10 mouse cellular contexts compared by ENCODE assay signal in genomic region chr8:107980618-107981017, GRCm38 (mm10). TPM values are rescaled to one million over a fixed set of nuclear protein-coding genes. Genes with fewer than 3 reads are reported as not detected.
DNase-seq lines count a peak whose midpoint lies in the region; ATAC-seq and TF ChIP-seq lines count a peak whose summit lies in the region.
"Had no signal": no experiment of that assay in that cellular context is flagged by ENCODE, and none has a peak within 500 bp of the region (broad histone marks: within the 10 kb centered on the region; RNA-seq: fewer than 3 reads in every experiment).

No protein-coding gene starts in this region.

- WGBS in stomach, postnatal 0 days, result 38% methylated on average over 10 of the region's 10 CpGs

- ATAC-seq in monocyte, adult 5-6 weeks (replicated peaks; ENCODE audit: insufficient number of reproducible peaks, low FRiP score, low TSS enrichment, poor library complexity, severe bottlenecking), result no peak
- peak; percentile 100 for ATAC-seq in granulocyte monocyte progenitor cell, adult 5-6 weeks (replicated peaks; ENCODE audit: poor library complexity, severe bottlenecking)
- ATAC-seq in megakaryocyte progenitor cell, adult 5-6 weeks (replicated peaks; ENCODE audit: poor library complexity), result peak; percentile 99
- ATAC-seq in stomach, postnatal 0 days (ENCODE audit: low FRiP score, low TSS enrichment), result no peak

- TF ChIP-seq EP300 in stomach, postnatal 0 days (optimal IDR thresholded peaks at IDR 0.05), result no peak

- peak; percentile 4 for DNase-seq in cerebellum, adult 9-11 months
- DNase-seq in cerebellum, adult 9-10 months, result no peak
- peak; percentile 4 to 9 for DNase-seq in monocyte, adult 2 months (ENCODE audit: low read depth in 1 of 2, low spot score in 2 of 2)
- no peak for DNase-seq in ovary, postnatal 10 days (ENCODE audit: low spot score)
- DNase-seq in stomach, postnatal 0 days (ENCODE audit: low spot score), result no peak

- H3K36me3 ChIP-seq in stomach, postnatal 0 days (ENCODE audit: control insufficient read depth, insufficient read depth, low read length), result no peaks in the 10 kb centered on the region
- H3K36me3 ChIP-seq: heart, embryonic 15.5 days; limb, embryonic 12.5 days had no signal

- no peak overlapping the region for H3K4me2 ChIP-seq in stomach, postnatal 0 days (replicated peaks; ENCODE audit: low read depth)
- H3K4me2 ChIP-seq: heart, embryonic 15.5 days; limb, embryonic 12.5 days had no signal

- no peak overlapping the region for H3K4me3 ChIP-seq in stomach, postnatal 0 days (ENCODE audit: low read depth, low read length)
- H3K4me3 ChIP-seq: heart, embryonic 15.5 days; limb, embryonic 12.5 days had no signal

- H3K9me3 ChIP-seq in stomach, postnatal 0 days (ENCODE audit: control insufficient read depth, low read length), result no peaks in the 10 kb centered on the region
- H3K9me3 ChIP-seq: heart, embryonic 15.5 days; limb, embryonic 12.5 days had no signal

- H3K4me1 ChIP-seq in stomach, postnatal 0 days (replicated peaks; ENCODE audit: control insufficient read depth, insufficient read depth), result no peaks in the 10 kb centered on the region
- H3K4me1 ChIP-seq: heart, embryonic 15.5 days had no signal

- no peaks in the 10 kb centered on the region for H3K27me3 ChIP-seq in stomach, postnatal 0 days (ENCODE audit: control insufficient read depth, insufficient read depth, low read length)
- H3K27me3 ChIP-seq: heart, embryonic 15.5 days had no signal

- no peak overlapping the region for H3K9ac ChIP-seq in stomach, postnatal 0 days (ENCODE audit: low read length)
- H3K9ac ChIP-seq: heart, embryonic 15.5 days; limb, embryonic 12.5 days had no signal

- H3K27ac ChIP-seq in stomach, postnatal 0 days (replicated peaks), result no peak overlapping the region
- H3K27ac ChIP-seq: heart, embryonic 15.5 days; limb, embryonic 12.5 days had no signal

- TF ChIP-seq CTCF in stomach, postnatal 0 days (IDR thresholded peaks at IDR 0.05; ENCODE audit: low read depth), result no peak

RNA-seq across cellular contexts. Expression of gene Zfhx3, which starts 38.2 kb away (rescaled TPM):
- 2.3 to 6.4 TPM (median 5.8 TPM) in 3 replicates for total RNA-seq in monocyte, adult 5-6 weeks (2017)
- total RNA-seq in granulocyte monocyte progenitor cell, adult 5-6 weeks (2014; fragmentation: Nextera tagmentation), result 0.41 and 0.88 TPM in 2 replicates
- 0.31 and 0.34 TPM in 2 replicates for total RNA-seq in granulocyte monocyte progenitor cell, adult 5-6 weeks (2017)
- total RNA-seq in megakaryocyte progenitor cell, adult 5-6 weeks (2015), result 1.2 and 1.7 TPM in 2 replicates
- total RNA-seq in megakaryocyte progenitor cell, adult 5-6 weeks (2017), result 0.25 and 0.34 TPM in 2 replicates
- polyA plus RNA-seq in stomach, postnatal 0 days (2015; fragmentation: Nextera tagmentation; extraction: Ambion mirVana), result 4.1 and 4.6 TPM in 2 replicates

Comparison
In these comparisons a context has a peak if more than half of its experiments do, and no peak if none do; other contexts are left out.
1. DNase-seq: peak in cerebellum, adult 9-11 months (single experiment) and monocyte, adult 2 months (2 of 2); none in cerebellum, adult 9-10 months (single experiment), ovary, postnatal 10 days (single experiment) and stomach, postnatal 0 days (single experiment).
2. ATAC-seq: peak in granulocyte monocyte progenitor cell, adult 5-6 weeks (single experiment) and megakaryocyte progenitor cell, adult 5-6 weeks (single experiment); none in monocyte, adult 5-6 weeks (single experiment) and stomach, postnatal 0 days (single experiment).